Mouse (Mus musculus): ENCODE results near the gene Bcl2l15.

DNA sequence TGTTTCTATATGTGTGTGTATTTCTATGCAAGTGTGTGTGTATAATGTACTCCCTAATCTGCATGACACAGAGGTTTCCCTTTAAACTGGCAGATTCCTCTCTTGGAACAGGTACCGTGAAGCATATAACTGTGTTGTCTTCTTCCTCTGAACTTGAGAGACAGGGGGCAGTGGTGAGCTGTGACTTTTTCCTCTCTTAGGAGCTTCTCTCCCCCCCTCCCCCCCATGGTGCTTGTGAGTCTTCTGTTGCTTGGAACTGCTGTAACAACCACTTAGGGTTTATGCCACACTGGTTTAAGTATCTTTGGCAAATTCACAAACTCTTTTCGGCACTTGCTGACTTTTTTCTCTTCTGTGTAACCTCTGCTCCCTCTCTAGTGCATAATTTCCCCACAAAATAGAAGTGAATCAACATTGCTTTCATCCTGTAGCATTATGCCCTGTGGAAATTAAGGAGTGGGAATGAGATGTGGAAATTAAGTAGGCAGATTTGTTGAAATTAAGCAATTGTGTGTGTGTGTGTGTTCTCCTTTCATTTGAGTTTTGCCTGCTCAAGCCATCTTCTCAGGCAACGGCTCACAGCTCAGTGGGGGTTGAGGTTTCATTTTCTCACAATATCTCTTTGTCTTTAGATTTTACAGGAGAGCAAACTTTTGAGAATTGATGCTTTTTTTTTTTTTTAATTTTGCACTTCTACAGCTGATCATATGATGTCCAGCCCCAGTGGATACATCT is 20.3 kb downstream of the Bcl2l15 start:
- no peak for TF ChIP-seq CTCF (IDR thresholded peaks at IDR 0.05; ENCODE audit: insufficient read depth, low read depth, low read length)
- TF ChIP-seq POLR2A (IDR thresholded peaks at IDR 0.05; ENCODE audit: insufficient read depth, low read depth, low read length), result no peak

Measured in olfactory bulb, adult 2 months (tissue).